Mouse (Mus musculus): ENCODE data around the gene Fam180a. TPM values are rescaled to one million over a fixed set of nuclear protein-coding genes. Genes with fewer than 3 reads are reported as not detected.

The Fam180a gene
- polyA plus RNA-seq, 1 experiment from 2014 or later, result 4.4 TPM

- ATAC-seq (peak; percentile 60), DNase-seq (ENCODE audit: low spot score) (peak; percentile 46)
These were observed 52.4 kb downstream of the Fam180a start for GRCm38 (mm10) chr6:35273391-35274082.

GRCm38 (mm10) chr6:35271868-35272765 lies 53.8 kb downstream of the Fam180a start:
- TF ChIP-seq EP300 (IDR thresholded peaks at IDR 0.05) (no peak), CTCF (IDR thresholded peaks at IDR 0.05) (no peak)
- Histone ChIP-seq H3K27ac (ENCODE audit: low read length) (no peak overlapping the region), H3K4me2 (replicated peaks; ENCODE audit: low read depth, low read length) (no peak overlapping the region), H3K4me1 (ENCODE audit: insufficient read depth, low read depth, low read length) (no peaks in the 10 kb centered on the region), H3K9ac (replicated peaks; ENCODE audit: low read depth) (no peak overlapping the region), H3K4me3 (ENCODE audit: low read depth, low read length) (no peak overlapping the region), H3K27me3 (replicated peaks; ENCODE audit: insufficient read depth, low read length) (no peaks in the 10 kb centered on the region), H3K9me3 (ENCODE audit: low read length) (no peaks in the 10 kb centered on the region), H3K36me3 (ENCODE audit: insufficient read depth, low read length) (no peaks in the 10 kb centered on the region)
- no peak for DNase-seq (ENCODE audit: low spot score)
- ATAC-seq, result no peak
- 77% methylated on average over 20 of the region's 20 CpGs for WGBS

More at GRCm38 (mm10) chr6:35273391-35274082, 52.4 kb downstream of the Fam180a start:
- Histone ChIP-seq H3K9ac (replicated peaks; ENCODE audit: low read depth) (no peak overlapping the region), H3K27ac (ENCODE audit: low read length) (no peak overlapping the region), H3K4me2 (replicated peaks; ENCODE audit: low read depth, low read length) (no peak overlapping the region), H3K27me3 (replicated peaks; ENCODE audit: insufficient read depth, low read length) (no peaks in the 10 kb centered on the region), H3K9me3 (ENCODE audit: low read length) (no peaks in the 10 kb centered on the region), H3K4me1 (ENCODE audit: insufficient read depth, low read depth, low read length) (no peaks in the 10 kb centered on the region), H3K4me3 (ENCODE audit: low read depth, low read length) (no peak overlapping the region), H3K36me3 (ENCODE audit: insufficient read depth, low read length) (no peaks in the 10 kb centered on the region)
- TF ChIP-seq EP300 (IDR thresholded peaks at IDR 0.05) (no peak), CTCF (IDR thresholded peaks at IDR 0.05) (no peak)
- whole genome bisulfite sequencing, result 36% methylated on average over 11 of the region's 11 CpGs

GRCm38 (mm10) chr6:35271094-35271855 lies 54.7 kb downstream of the Fam180a start:
- DNase-seq (ENCODE audit: low spot score) (no peak), ATAC-seq (no peak; the same call in 1 of the 2 replicates)
- TF ChIP-seq EP300 (IDR thresholded peaks at IDR 0.05) (no peak), CTCF (IDR thresholded peaks at IDR 0.05) (no peak)
- no peaks in the 10 kb centered on the region for H3K27me3 ChIP-seq (replicated peaks; ENCODE audit: insufficient read depth, low read length)
- H3K4me1 ChIP-seq (ENCODE audit: insufficient read depth, low read depth, low read length), result no peaks in the 10 kb centered on the region
- no peak overlapping the region for H3K4me2 ChIP-seq (replicated peaks; ENCODE audit: low read depth, low read length)
- no peak overlapping the region for H3K4me3 ChIP-seq (ENCODE audit: low read depth, low read length)
- H3K9ac ChIP-seq (replicated peaks; ENCODE audit: low read depth), result no peak overlapping the region
- H3K36me3 ChIP-seq (ENCODE audit: insufficient read depth, low read length), result no peaks in the 10 kb centered on the region
- H3K9me3 ChIP-seq (ENCODE audit: low read length), result no peaks in the 10 kb centered on the region
- WGBS, result 75% methylated on average over 12 of the region's 12 CpGs
- H3K27ac ChIP-seq (ENCODE audit: low read length), result no peak overlapping the region

GRCm38 (mm10) chr6:35269643-35270042 lies 56.3 kb downstream of the Fam180a start:
- H3K27ac ChIP-seq (ENCODE audit: low read length), result no peak overlapping the region
- no peak overlapping the region for H3K4me3 ChIP-seq (ENCODE audit: low read depth, low read length)
- TF ChIP-seq CTCF (IDR thresholded peaks at IDR 0.05) (no peak), EP300 (IDR thresholded peaks at IDR 0.05) (no peak)
- H3K9ac ChIP-seq (replicated peaks; ENCODE audit: low read depth), result no peak overlapping the region
- no peak overlapping the region for H3K4me2 ChIP-seq (replicated peaks; ENCODE audit: low read depth, low read length)
- no peaks in the 10 kb centered on the region for H3K27me3 ChIP-seq (replicated peaks; ENCODE audit: insufficient read depth, low read length)
- H3K36me3 ChIP-seq (ENCODE audit: insufficient read depth, low read length), result no peaks in the 10 kb centered on the region
- DNase-seq (ENCODE audit: low spot score) (no peak), ATAC-seq (no peak)
- no peaks in the 10 kb centered on the region for H3K9me3 ChIP-seq (ENCODE audit: low read length)
- WGBS, result 69% methylated on average over 13 of the region's 13 CpGs
- no peaks in the 10 kb centered on the region for H3K4me1 ChIP-seq (ENCODE audit: insufficient read depth, low read depth, low read length)

GRCm38 (mm10) chr6:35268711-35269110 lies 57.2 kb downstream of the Fam180a start:
- no peaks in the 10 kb centered on the region for H3K27me3 ChIP-seq (replicated peaks; ENCODE audit: insufficient read depth, low read length)
- no peaks in the 10 kb centered on the region for H3K9me3 ChIP-seq (ENCODE audit: low read length)
- no peaks in the 10 kb centered on the region for H3K4me1 ChIP-seq (ENCODE audit: insufficient read depth, low read depth, low read length)
- TF ChIP-seq CTCF (IDR thresholded peaks at IDR 0.05) (no peak), EP300 (IDR thresholded peaks at IDR 0.05) (no peak)
- no peak overlapping the region for H3K27ac ChIP-seq (ENCODE audit: low read length)
- no peak overlapping the region for H3K9ac ChIP-seq (replicated peaks; ENCODE audit: low read depth)
- H3K36me3 ChIP-seq (ENCODE audit: insufficient read depth, low read length), result peaks cover 5% of the 10 kb centered on the region; the same call in 1 of the 2 replicates
- H3K4me3 ChIP-seq (ENCODE audit: low read depth, low read length), result no peak overlapping the region
- 95% methylated on average over 13 of the region's 13 CpGs for WGBS
- no peak overlapping the region for H3K4me2 ChIP-seq (replicated peaks; ENCODE audit: low read depth, low read length)
- DNase-seq (ENCODE audit: low spot score), result no peak
- ATAC-seq, result no peak
